Mouse (Mus musculus): ENCODE results near the gene Mfsd4b1.

DNA sequence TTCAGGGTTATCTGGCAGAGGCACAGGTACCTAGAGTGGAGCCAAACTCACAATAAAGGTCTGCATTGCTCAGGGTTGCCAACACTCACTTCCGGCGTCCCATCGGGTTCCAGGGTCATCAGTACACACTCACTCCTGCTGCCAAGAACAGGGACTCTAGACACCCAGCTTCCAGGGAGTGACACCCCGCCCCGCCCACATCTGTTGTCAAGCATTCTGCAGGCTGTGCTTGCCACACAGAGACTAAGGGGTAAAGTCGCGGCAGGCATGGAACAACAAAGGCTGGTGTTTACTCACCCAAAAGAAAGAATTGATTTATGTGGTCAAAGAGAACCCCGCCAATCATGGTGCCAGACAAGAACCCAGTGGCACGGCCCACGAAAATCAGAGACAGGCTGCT, 18.1 kb downstream of the Mfsd4b1 start:
- TF ChIP-seq MAFK (IDR thresholded peaks at IDR 0.05; ENCODE audit: insufficient read depth, low read depth, low read length), result no peak
- TF ChIP-seq CHD2 (IDR thresholded peaks at IDR 0.05; ENCODE audit: low read depth, low read length), result no peak
- no peak for TF ChIP-seq HCFC1 (IDR thresholded peaks at IDR 0.05; ENCODE audit: borderline replicate concordance, insufficient read depth, low read length)
- no peak for TF ChIP-seq ZC3H11A (IDR thresholded peaks at IDR 0.05; ENCODE audit: borderline replicate concordance, low read depth, low read length)
- no peak for TF ChIP-seq ZNF384 (IDR thresholded peaks at IDR 0.05; ENCODE audit: low read depth, low read length)
